Mouse (Mus musculus): ENCODE data around the gene Isy1.

Gene Isy1

GRCm38 (mm10) chr6:87805448-87805847 lies 33.1 kb downstream of the Isy1 start:
- no peak for DNase-seq (ENCODE audit: low read depth, low spot score)

DNA sequence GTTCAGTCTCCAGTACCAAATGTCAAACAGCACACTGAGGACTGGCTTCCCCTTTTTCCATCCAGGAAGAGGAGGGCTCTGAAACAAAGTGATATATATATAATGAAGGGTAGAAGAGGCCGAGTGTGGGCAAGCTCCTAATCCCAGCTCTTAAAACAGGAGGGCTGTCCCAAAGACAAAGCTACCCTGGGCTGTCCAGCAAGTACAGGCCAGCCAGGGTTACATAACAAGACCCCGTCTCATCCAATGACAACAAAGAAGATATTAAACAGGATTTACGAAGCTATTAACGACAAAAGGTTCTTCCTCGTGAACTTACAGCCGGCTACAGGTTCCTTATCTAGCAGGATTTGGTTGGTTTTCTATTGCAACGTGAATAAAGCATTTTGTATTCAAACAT lies 33.7 kb downstream of the Isy1 start:
- no peak for DNase-seq (ENCODE audit: low read depth, low spot score)

GRCm38 (mm10) chr6:87804036-87804435 lies 34.6 kb downstream of the Isy1 start:
- no peak for DNase-seq (ENCODE audit: low read depth, low spot score)

DNA sequence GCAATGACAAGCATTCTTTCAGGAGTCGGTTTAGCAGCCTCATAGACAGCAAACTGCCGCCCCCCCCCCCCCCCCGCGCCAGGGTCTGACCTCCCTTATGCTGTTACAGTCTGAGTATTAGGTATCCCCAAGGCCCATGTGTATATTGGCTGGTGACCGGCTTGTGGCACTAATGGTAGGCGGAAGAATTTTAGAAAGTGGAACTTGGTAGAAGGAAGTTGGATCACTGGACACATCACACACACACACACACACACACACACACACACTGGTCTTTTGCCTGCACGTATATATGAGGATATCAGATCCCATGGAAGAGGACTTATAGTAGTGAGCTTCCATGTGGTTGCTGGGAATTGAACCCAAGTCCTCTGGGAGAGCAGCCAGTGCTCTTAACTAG lies 36.1 kb downstream of the Isy1 start:
- DNase-seq (ENCODE audit: low read depth, low spot score), result no peak

GRCm38 (mm10) chr6:87799576-87799975 lies 39.0 kb downstream of the Isy1 start:
- DNase-seq (ENCODE audit: low read depth, low spot score), result no peak

DNA sequence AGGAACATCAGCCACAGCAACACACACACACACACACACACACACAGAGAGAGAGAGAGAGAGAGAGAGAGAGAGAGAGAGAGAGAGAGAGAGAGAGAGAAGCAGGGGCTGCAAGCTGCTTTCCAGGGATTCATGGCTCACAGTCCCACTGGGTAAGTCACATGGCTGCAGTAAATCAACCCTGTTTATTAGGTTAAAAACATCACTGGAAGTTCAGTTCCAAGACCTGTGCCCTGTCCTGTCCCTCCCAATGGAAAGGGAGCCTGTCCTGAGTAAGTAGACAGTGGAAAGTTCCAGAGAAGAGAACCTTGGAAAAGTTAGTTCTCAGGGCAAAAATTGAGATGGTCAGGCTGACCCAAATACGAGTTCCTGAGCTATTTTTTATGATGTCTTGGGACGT lies 41.3 kb downstream of the Isy1 start:
- DNase-seq (ENCODE audit: low read depth, low spot score), result no peak

DNA sequence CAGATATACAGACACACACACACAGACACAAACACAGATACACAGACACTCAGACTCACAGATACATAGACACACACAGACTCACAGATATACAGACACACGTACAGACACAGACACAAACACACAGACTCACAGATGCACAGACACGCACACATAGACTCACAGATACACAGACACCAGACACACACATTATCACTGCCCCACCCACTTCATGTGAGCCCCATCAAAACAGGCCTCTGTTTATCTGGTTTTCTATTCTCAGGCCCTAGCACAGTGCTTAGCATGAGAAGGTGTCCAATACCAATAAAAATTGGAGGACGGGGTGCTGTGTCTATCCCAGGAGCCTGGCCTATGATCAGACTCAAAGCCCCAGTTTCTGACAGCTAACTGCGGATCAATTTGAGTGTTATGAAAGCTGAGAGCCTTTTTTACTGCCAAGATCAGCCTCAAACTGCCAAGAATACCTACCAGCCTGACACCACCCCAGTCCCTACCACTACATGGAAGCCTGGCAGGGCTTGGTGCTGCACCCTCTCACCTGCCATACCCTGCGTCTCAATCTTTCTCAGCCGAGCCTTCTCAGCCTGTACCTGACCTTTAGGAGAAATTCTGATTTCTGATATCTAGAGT lies 42.2 kb downstream of the Isy1 start:
- DNase-seq (ENCODE audit: low read depth, low spot score), result no peak

- DNase-seq (ENCODE audit: low read depth, low spot score), result peak; percentile 61
Observed at GRCm38 (mm10) chr6:87795385-87796150, 43.0 kb downstream of the Isy1 start.

GRCm38 (mm10) chr6:87793821-87794510 lies 44.6 kb downstream of the Isy1 start:
- DNase-seq (ENCODE audit: low read depth, low spot score), result no peak

GRCm38 (mm10) chr6:87791826-87792225 lies 46.8 kb downstream of the Isy1 start:
- DNase-seq (ENCODE audit: low read depth, low spot score), result no peak

- DNase-seq (ENCODE audit: low read depth, low spot score), result no peak
Observed at GRCm38 (mm10) chr6:87790779-87791480, 47.7 kb downstream of the Isy1 start.

GRCm38 (mm10) chr6:87789791-87790190 lies 48.8 kb downstream of the Isy1 start:
- no peak for DNase-seq (ENCODE audit: low read depth, low spot score)

- no peak for DNase-seq (ENCODE audit: low read depth, low spot score)
Observed at GRCm38 (mm10) chr6:87788896-87789587, 49.6 kb downstream of the Isy1 start.

GRCm38 (mm10) chr6:87788266-87788895 lies 50.2 kb downstream of the Isy1 start:
- no peak for DNase-seq (ENCODE audit: low read depth, low spot score)

DNA sequence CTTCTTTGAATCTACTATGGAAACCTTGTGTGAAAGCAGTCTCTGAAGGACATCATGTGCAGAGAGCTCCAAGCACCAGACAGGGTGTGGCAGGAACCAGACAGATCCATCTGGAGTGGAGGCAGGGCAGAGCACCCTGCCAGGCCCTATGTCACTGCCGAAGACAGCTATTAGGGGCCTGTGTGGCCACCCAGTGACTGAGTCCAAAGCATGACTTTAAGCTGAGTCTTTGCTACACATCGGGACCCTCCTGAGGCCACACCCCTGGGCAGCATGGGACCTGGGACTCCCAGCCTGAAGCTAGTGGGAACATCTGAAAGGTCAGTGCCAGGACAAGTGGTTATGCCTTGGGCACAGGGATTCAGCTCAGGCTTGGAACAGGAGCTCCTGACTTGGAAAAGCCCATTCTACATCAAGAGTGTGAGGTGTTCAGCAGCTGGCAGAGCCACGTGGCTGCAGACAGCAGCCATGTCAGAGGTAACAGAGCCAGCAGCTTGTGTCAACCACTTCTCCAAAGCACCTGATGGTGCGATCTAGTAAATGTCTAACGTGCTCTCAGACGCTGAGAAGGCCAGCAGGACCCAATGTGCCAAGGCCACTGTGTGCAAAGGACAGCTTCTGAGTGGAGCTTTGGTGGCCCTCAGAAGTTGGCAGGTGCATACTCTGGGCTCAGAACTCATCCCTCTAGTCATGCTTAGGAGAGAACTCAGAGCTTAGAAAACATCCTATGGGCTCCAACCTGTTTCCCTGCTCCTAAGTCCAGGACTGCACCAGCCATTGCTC lies 51.3 kb downstream of the Isy1 start:
- no peak for DNase-seq (ENCODE audit: low read depth, low spot score)

DNA sequence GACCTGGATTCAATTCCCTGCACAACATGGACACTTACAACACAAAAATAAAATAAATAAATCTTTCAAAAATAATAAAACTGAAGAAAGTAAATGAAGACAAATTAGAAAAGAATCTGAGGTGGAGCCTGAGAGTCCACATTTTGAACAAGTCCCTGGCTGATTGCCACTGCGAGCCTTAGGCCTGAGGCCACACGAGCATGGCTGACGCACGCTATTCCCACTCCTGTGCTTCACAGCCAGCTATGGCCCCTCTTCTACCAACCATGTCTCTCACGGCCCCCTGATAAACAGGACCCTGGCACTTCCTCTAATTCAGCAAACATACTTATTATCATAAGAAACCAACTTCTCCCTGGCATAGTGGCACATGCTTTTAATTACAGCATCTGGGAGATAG lies 52.0 kb downstream of the Isy1 start:
- DNase-seq (ENCODE audit: low read depth, low spot score), result no peak

GRCm38 (mm10) chr6:87784033-87784432 lies 54.6 kb downstream of the Isy1 start:
- DNase-seq (ENCODE audit: low read depth, low spot score), result no peak

DNA sequence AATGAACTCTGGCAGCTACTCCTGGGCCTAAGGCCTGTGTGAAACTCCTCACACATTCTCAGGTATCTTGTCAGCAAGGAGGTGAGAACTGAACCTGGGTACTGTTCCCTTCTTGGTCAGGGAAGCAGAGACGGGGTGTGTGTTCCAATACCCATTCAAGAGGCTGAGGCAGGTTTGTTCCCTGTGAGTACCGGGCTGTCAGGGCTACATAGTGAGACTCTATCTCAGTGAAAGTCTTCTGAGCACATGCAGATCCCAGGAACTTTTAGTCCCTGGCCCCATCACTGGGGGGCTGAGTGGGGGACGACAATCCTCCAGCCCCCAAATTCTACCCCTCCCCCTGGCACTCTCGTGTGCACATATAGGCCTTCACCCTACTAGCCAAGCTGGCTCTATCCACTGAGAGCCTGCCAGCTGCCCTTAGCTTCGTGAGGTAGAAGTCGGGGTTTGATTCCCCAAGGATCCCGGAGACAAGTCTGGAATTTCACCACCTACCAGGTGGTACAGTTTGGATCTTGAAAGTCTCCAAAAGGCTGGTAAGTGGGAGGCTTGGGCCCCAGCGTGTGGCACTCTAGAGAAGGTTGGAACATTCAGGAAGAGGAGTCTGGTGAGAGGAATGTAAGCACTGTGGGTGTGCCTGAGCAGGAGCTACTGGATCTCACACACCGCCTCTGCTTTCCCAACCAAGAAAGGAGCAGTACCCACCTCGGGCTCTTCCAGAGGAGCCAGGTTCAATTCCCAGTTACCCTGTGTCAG lies 57.9 kb downstream of the Isy1 start:
- no peak for DNase-seq (ENCODE audit: low read depth, low spot score)
